25 mouse cellular contexts compared by ENCODE assay signal in the genomic region with DNA sequence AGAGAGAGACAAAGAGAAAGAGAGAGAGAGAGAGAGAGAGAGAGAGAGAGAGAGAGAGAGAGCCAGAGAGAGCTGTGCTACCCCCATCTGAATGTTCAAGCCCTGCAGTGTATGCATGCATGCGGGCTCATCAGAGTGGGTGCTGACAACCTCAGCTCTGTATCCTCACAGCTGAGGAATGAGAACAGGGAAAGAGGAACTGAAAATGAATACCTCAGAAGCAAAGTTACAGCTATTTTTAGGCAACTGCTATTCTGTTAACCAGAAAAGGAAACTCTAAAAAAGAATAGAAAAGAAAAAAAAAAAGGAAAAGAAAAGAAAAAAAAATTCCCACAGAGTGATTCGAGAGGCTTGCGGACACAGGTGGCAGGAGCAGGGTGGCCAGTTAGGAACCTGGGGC.
DNase-seq lines count a peak whose midpoint lies in the region; ATAC-seq and TF ChIP-seq lines count a peak whose summit lies in the region.
"Had no signal": no experiment of that assay in that cellular context is flagged by ENCODE, and none has a peak within 500 bp of the region (broad histone marks: within the 10 kb centered on the region; RNA-seq: fewer than 3 reads in every experiment).

No protein-coding gene starts in this region.

- no peaks in the 10 kb centered on the region for H3K9me3 ChIP-seq in stomach, postnatal 0 days (ENCODE audit: control insufficient read depth, low read length)
- H3K9me3 ChIP-seq: heart, embryonic 15.5 days; kidney, embryonic 15.5 days; limb, embryonic 10.5 days; neural tube, embryonic 15.5 days had no signal

- H3K27ac ChIP-seq in stomach, postnatal 0 days (replicated peaks): no peak overlapping the region
- H3K27ac ChIP-seq: heart, adult 2 months; heart, embryonic 15.5 days; kidney, embryonic 15.5 days; limb, embryonic 10.5 days; neural tube, embryonic 15.5 days had no signal

- no peak overlapping the region for H3K4me3 ChIP-seq in stomach, postnatal 0 days (ENCODE audit: low read depth, low read length)
- H3K4me3 ChIP-seq: heart, adult 2 months; heart, embryonic 15.5 days; kidney, embryonic 15.5 days; limb, embryonic 10.5 days; neural tube, embryonic 15.5 days had no signal

- TF ChIP-seq EP300 in stomach, postnatal 0 days (optimal IDR thresholded peaks at IDR 0.05): no peak

- no peaks in the 10 kb centered on the region for H3K36me3 ChIP-seq in stomach, postnatal 0 days (ENCODE audit: control insufficient read depth, insufficient read depth, low read length)
- H3K36me3 ChIP-seq: heart, embryonic 15.5 days; kidney, embryonic 15.5 days; limb, embryonic 10.5 days; neural tube, embryonic 15.5 days had no signal

- WGBS in stomach, postnatal 0 days: 86% methylated on average over 3 of the region's 3 CpGs

- TF ChIP-seq CTCF in stomach, postnatal 0 days (IDR thresholded peaks at IDR 0.05; ENCODE audit: low read depth): no peak

- ATAC-seq in frontal cortex, adult (ENCODE audit: low TSS enrichment): peak; percentile 75
- ATAC-seq in megakaryocyte progenitor cell, adult 5-6 weeks (replicated peaks; ENCODE audit: poor library complexity): peak; percentile 66
- ATAC-seq in CD4-positive, CD25-positive, alpha-beta regulatory T cell, adult 4 months: no peak
- no peak for ATAC-seq in stomach, postnatal 0 days (ENCODE audit: low FRiP score, low TSS enrichment)
- ATAC-seq: hindbrain, embryonic 16.5 days; intestine, embryonic 16.5 days; liver, postnatal 0 days; midbrain, embryonic 16.5 days had no signal

- H3K4me1 ChIP-seq in stomach, postnatal 0 days (replicated peaks; ENCODE audit: control insufficient read depth, insufficient read depth): no peaks in the 10 kb centered on the region
- H3K4me1 ChIP-seq: heart, embryonic 15.5 days; kidney, embryonic 15.5 days; limb, embryonic 10.5 days had no signal

- no peaks in the 10 kb centered on the region for H3K27me3 ChIP-seq in stomach, postnatal 0 days (ENCODE audit: control insufficient read depth, insufficient read depth, low read length)
- H3K27me3 ChIP-seq: kidney, embryonic 15.5 days; neural tube, embryonic 15.5 days had no signal

- H3K9ac ChIP-seq in stomach, postnatal 0 days (ENCODE audit: low read length): no peak overlapping the region
- H3K9ac ChIP-seq: heart, embryonic 15.5 days; kidney, embryonic 15.5 days; liver, postnatal 0 days; neural tube, embryonic 15.5 days had no signal

- H3K4me2 ChIP-seq in stomach, postnatal 0 days (replicated peaks; ENCODE audit: low read depth): no peak overlapping the region
- H3K4me2 ChIP-seq: heart, embryonic 15.5 days; kidney, embryonic 15.5 days; neural tube, embryonic 15.5 days had no signal

- DNase-seq in frontal cortex, postnatal 10 days (ENCODE audit: low spot score in 2 of 2): no peak
- DNase-seq in spleen, postnatal 36 days (ENCODE audit: low spot score in 2 of 2): peak; percentile 29 to 36
- no peak for DNase-seq in spleen, adult 12 weeks (ENCODE audit: low spot score)
- DNase-seq in stomach, postnatal 0 days (ENCODE audit: low spot score): no peak
- DNase-seq: adrenal gland, postnatal 25 days; cerebellum, adult 11-12 months; cerebellum, postnatal 36 days; gastrocnemius, postnatal 14 days; heart, adult 2 months; heart, postnatal 4 days; kidney, postnatal 4 days; liver, postnatal 0 days; lung, postnatal 14 days; retina, postnatal 1 day; thymus, adult 18-20 months had no signal

Comparison
In these comparisons a context has a peak if more than half of its experiments do, and no peak if none do; other contexts are left out.
1. DNase-seq: peak in spleen, postnatal 36 days (2 of 2); none in frontal cortex, postnatal 10 days (0 of 2), spleen, adult 12 weeks (single experiment) and stomach, postnatal 0 days (single experiment).
2. ATAC-seq: peak in frontal cortex, adult (single experiment) and megakaryocyte progenitor cell, adult 5-6 weeks (single experiment); none in CD4-positive, CD25-positive, alpha-beta regulatory T cell, adult 4 months (single experiment) and stomach, postnatal 0 days (single experiment).